Mouse (Mus musculus) urinary bladder, postnatal 10 days (tissue): ENCODE data around the gene Klhl36.

ENCODE experiments used
- DNase-seq: peaks from one replicate; pipeline ENCODE4 v3.0.0; 2022; ENCODE audit warnings: low spot score

The Klhl36 gene

GRCm38 (mm10) chr8:119861706-119862389 lies at the start of gene Klhl36:
Gene Klhl36 (plus strand): TSS chr8:119862266.
- DNase-seq, result peak; percentile 90

- DNase-seq, result no peak
These were observed 49.2 kb upstream of the Klhl36 start for GRCm38 (mm10) chr8:119812650-119813431.

- DNase-seq, result no peak
These were observed 45.8 kb upstream of the Klhl36 start for GRCm38 (mm10) chr8:119816219-119816618.

- DNase-seq, result no peak
These were observed 44.6 kb upstream of the Klhl36 start for GRCm38 (mm10) chr8:119817446-119817845.

- no peak for DNase-seq
These were observed 42.8 kb upstream of the Klhl36 start for GRCm38 (mm10) chr8:119819316-119819715.

- DNase-seq, result no peak
These were observed 42.1 kb upstream of the Klhl36 start for GRCm38 (mm10) chr8:119819976-119820375.

GRCm38 (mm10) chr8:119821691-119822090 lies 40.4 kb upstream of the Klhl36 start:
- DNase-seq, result no peak

GRCm38 (mm10) chr8:119823278-119823677 lies 38.8 kb upstream of the Klhl36 start:
- DNase-seq, result no peak

GRCm38 (mm10) chr8:119824100-119824499 lies 38.0 kb upstream of the Klhl36 start:
- DNase-seq, result no peak

- DNase-seq, result no peak
These were observed 37.2 kb upstream of the Klhl36 start for GRCm38 (mm10) chr8:119824809-119825273.

GRCm38 (mm10) chr8:119825950-119826730 lies 35.9 kb upstream of the Klhl36 start:
- no peak for DNase-seq

GRCm38 (mm10) chr8:119826982-119827381 lies 35.1 kb upstream of the Klhl36 start:
- no peak for DNase-seq

- DNase-seq, result no peak
These were observed 34.3 kb upstream of the Klhl36 start for GRCm38 (mm10) chr8:119827721-119828153.

- no peak for DNase-seq
These were observed 33.1 kb upstream of the Klhl36 start for GRCm38 (mm10) chr8:119829015-119829414.

- DNase-seq, result no peak
These were observed 32.6 kb upstream of the Klhl36 start for GRCm38 (mm10) chr8:119829420-119829819.

GRCm38 (mm10) chr8:119829870-119830580 lies 32.0 kb upstream of the Klhl36 start:
- DNase-seq, result no peak

GRCm38 (mm10) chr8:119830589-119830988 lies 31.5 kb upstream of the Klhl36 start:
- no peak for DNase-seq

GRCm38 (mm10) chr8:119831336-119831995 lies 30.6 kb upstream of the Klhl36 start:
- DNase-seq, result no peak

- no peak for DNase-seq
These were observed 29.9 kb upstream of the Klhl36 start for GRCm38 (mm10) chr8:119832101-119832617.

- no peak for DNase-seq
These were observed 29.1 kb upstream of the Klhl36 start for GRCm38 (mm10) chr8:119832931-119833330.

GRCm38 (mm10) chr8:119834676-119835075 lies 27.4 kb upstream of the Klhl36 start:
- DNase-seq, result no peak
